12 mouse cellular contexts compared by ENCODE assay signal in the genomic region with DNA sequence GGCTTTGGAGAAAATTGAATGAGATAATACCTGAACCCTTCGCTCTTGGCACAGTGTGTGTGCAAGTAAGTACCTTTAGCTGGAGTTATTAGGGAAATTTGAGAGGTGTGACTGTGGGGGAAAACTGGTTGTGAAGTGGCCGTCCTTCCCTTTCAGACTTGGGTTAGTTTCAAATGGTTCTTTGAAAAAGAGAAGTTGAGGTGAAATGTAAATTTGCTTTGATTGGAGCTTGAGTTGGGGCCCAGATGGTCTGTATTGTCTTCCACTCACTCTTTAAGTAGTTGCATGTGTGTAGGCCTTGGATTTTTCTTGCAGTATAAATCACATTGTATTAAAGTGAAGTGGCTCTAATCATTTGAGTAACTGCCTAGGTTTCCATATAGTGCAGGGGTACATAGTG. TPM values are rescaled to one million over a fixed set of nuclear protein-coding genes. Genes with fewer than 3 reads are reported as not detected.
DNase-seq lines count a peak whose midpoint lies in the region; ATAC-seq and TF ChIP-seq lines count a peak whose summit lies in the region.
"Had no signal": no experiment of that assay in that cellular context is flagged by ENCODE, and none has a peak within 500 bp of the region (broad histone marks: within the 10 kb centered on the region; RNA-seq: fewer than 3 reads in every experiment).

No protein-coding gene starts in this region.

- H3K27me3 ChIP-seq in heart, embryonic 15.5 days: no peaks in the 10 kb centered on the region
- H3K27me3 ChIP-seq in heart, embryonic 10.5 days (ENCODE audit: insufficient read depth, poor library complexity, severe bottlenecking): no peaks in the 10 kb centered on the region
- H3K27me3 ChIP-seq in testis, adult 2 months (ENCODE audit: control insufficient read depth, insufficient read depth, low read length): no peaks in the 10 kb centered on the region
- H3K27me3 ChIP-seq in hindbrain, postnatal 0 days (ENCODE audit: insufficient read depth, low read length): no peaks in the 10 kb centered on the region
- H3K27me3 ChIP-seq in stomach, embryonic 16.5 days (ENCODE audit: control insufficient read depth, insufficient read depth, low read length): no peaks in the 10 kb centered on the region

- H3K9ac ChIP-seq in heart, embryonic 15.5 days: no peak overlapping the region
- H3K9ac ChIP-seq in hindbrain, postnatal 0 days (replicated peaks; ENCODE audit: low read length): no peak overlapping the region
- no peak overlapping the region for H3K9ac ChIP-seq in stomach, embryonic 16.5 days (ENCODE audit: low read length)

- 0 out of 2 replicates have a peak overlapping the region, but pooled peaks have one; percentile 70 for H3K4me2 ChIP-seq in heart, embryonic 15.5 days
- H3K4me2 ChIP-seq in hindbrain, postnatal 0 days (ENCODE audit: low read depth, low read length): peak overlapping the region; percentile 81; the same call in 1 of the 2 replicates
- 0 out of 2 replicates have a peak overlapping the region, but pooled peaks have one; percentile 88 for H3K4me2 ChIP-seq in stomach, embryonic 16.5 days (ENCODE audit: low read depth, low read length)

- TF ChIP-seq CTCF in testis, adult 2 months (IDR thresholded peaks at IDR 0.05; ENCODE audit: control insufficient read depth, insufficient read depth, insufficient replicate concordance, low read depth, low read length): no peak
- TF ChIP-seq CTCF in hindbrain, postnatal 0 days (IDR thresholded peaks at IDR 0.05; ENCODE audit: low read depth): no peak

- H3K4me3 ChIP-seq in heart, embryonic 15.5 days: no peak overlapping the region
- no peak overlapping the region for H3K4me3 ChIP-seq in heart, embryonic 10.5 days
- peak overlapping the region; percentile 50; the same call in 1 of the 2 replicates for H3K4me3 ChIP-seq in testis, adult 2 months (ENCODE audit: control insufficient read depth, low read depth, low read length)
- no peak overlapping the region for H3K4me3 ChIP-seq in hindbrain, postnatal 0 days (ENCODE audit: low read length)
- H3K4me3 ChIP-seq in stomach, embryonic 16.5 days (replicated peaks; ENCODE audit: low read length): no peak overlapping the region

- DNase-seq in heart, embryonic 10.5 days (ENCODE audit: low spot score): no peak
- DNase-seq in testis, postnatal 14 days (ENCODE audit: low spot score): no peak
- DNase-seq in hindbrain, postnatal 0 days (ENCODE audit: low spot score): no peak
- DNase-seq in retina, embryonic 14.5 days (ENCODE audit: low spot score): no peak
- DNase-seq in lung, postnatal 10 days: no peak
- DNase-seq: cerebellum, adult 11-12 months; heart, postnatal 4 days; thymus, postnatal 25 days had no signal

- no peak overlapping the region for H3K27ac ChIP-seq in heart, embryonic 15.5 days
- H3K27ac ChIP-seq in heart, embryonic 10.5 days: no peak overlapping the region
- no peak overlapping the region for H3K27ac ChIP-seq in testis, adult 2 months (ENCODE audit: control insufficient read depth, insufficient read depth, low read depth, low read length)
- H3K27ac ChIP-seq in hindbrain, postnatal 0 days: no peak overlapping the region
- H3K27ac ChIP-seq in stomach, embryonic 16.5 days (ENCODE audit: low read length): no peak overlapping the region
- H3K27ac ChIP-seq: macrophage had no signal

- TF ChIP-seq POLR2A in testis, adult 2 months (IDR thresholded peaks at IDR 0.05; ENCODE audit: control insufficient read depth, low read depth, low read length): no peak

- H3K9me3 ChIP-seq in heart, embryonic 15.5 days (replicated peaks): no peaks in the 10 kb centered on the region
- H3K9me3 ChIP-seq in heart, embryonic 10.5 days: no peaks in the 10 kb centered on the region
- H3K9me3 ChIP-seq in hindbrain, postnatal 0 days (ENCODE audit: low read length): no peaks in the 10 kb centered on the region
- no peaks in the 10 kb centered on the region for H3K9me3 ChIP-seq in stomach, embryonic 16.5 days (replicated peaks; ENCODE audit: control insufficient read depth, low read length)

- H3K36me3 ChIP-seq in heart, embryonic 15.5 days: no peaks in the 10 kb centered on the region
- H3K36me3 ChIP-seq in heart, embryonic 10.5 days: peaks cover 12% of the 10 kb centered on the region; the same call in 1 of the 2 replicates
- no peaks in the 10 kb centered on the region for H3K36me3 ChIP-seq in testis, adult 2 months (ENCODE audit: control insufficient read depth, insufficient read depth, low read length)
- H3K36me3 ChIP-seq in hindbrain, postnatal 0 days (ENCODE audit: insufficient read depth, low read length): no peaks in the 10 kb centered on the region
- H3K36me3 ChIP-seq in stomach, embryonic 16.5 days (ENCODE audit: control insufficient read depth, insufficient read depth, low read length): no peaks in the 10 kb centered on the region

- H3K4me1 ChIP-seq in heart, embryonic 15.5 days (replicated peaks): peaks cover 38% of the 10 kb centered on the region
- H3K4me1 ChIP-seq in heart, embryonic 10.5 days: peaks cover 20% of the 10 kb centered on the region
- peaks cover 2% of the 10 kb centered on the region; the same call in 1 of the 2 replicates for H3K4me1 ChIP-seq in testis, adult 2 months (ENCODE audit: control insufficient read depth, insufficient read depth, low read length)
- H3K4me1 ChIP-seq in hindbrain, postnatal 0 days (ENCODE audit: insufficient read depth, low read length): peaks cover 14% of the 10 kb centered on the region
- H3K4me1 ChIP-seq in stomach, embryonic 16.5 days (ENCODE audit: control insufficient read depth, insufficient read depth, low read length): peaks cover 15% of the 10 kb centered on the region

- WGBS in heart, embryonic 15.5 days: 87% methylated on average over 2 of the region's 2 CpGs
- 87% methylated on average over 2 of the region's 2 CpGs for WGBS in heart, embryonic 10.5 days
- 83% methylated on average over 2 of the region's 2 CpGs for WGBS in hindbrain, postnatal 0 days
- WGBS in stomach, embryonic 16.5 days: 83% methylated on average over 2 of the region's 2 CpGs

- ATAC-seq in heart, embryonic 15.5 days (replicated peaks; ENCODE audit: insufficient number of reproducible peaks, insufficient read depth, low FRiP score, low read depth): no peak
- ATAC-seq in hindbrain, postnatal 0 days: no peak
- no peak for ATAC-seq in stomach, embryonic 16.5 days (ENCODE audit: insufficient read depth, low FRiP score)

RNA-seq across cellular contexts. Expression of gene Setd2, which starts 2.7 kb away (rescaled TPM):
- 19.7 and 20.8 TPM in 2 replicates for polyA plus RNA-seq in heart, embryonic 15.5 days (2015; fragmentation: Nextera tagmentation; extraction: Ambion mirVana)
- 24.0 and 29.5 TPM in 2 replicates for polyA plus RNA-seq in heart, embryonic 10.5 days (2016; fragmentation: Nextera tagmentation; extraction: Ambion mirVana)
- polyA plus RNA-seq in testis, adult 2 months (2012; rRNA removed): 33.1 and 34.8 TPM in 2 replicates
- total RNA-seq in hindbrain, postnatal 0 days (2014; rRNA removed): 58.9 and 64.9 TPM in 2 replicates
- 24.7 and 25.6 TPM in 2 replicates for polyA plus RNA-seq in hindbrain, postnatal 0 days (2015; fragmentation: Nextera tagmentation; extraction: Ambion mirVana)
- polyA plus RNA-seq in stomach, embryonic 16.5 days (2015; fragmentation: Nextera tagmentation; extraction: Ambion mirVana): 27.0 and 29.0 TPM in 2 replicates

RNA-seq across cellular contexts. Expression of gene Kif9, which starts 58.4 kb away (rescaled TPM):
- polyA plus RNA-seq in heart, embryonic 15.5 days (2015; fragmentation: Nextera tagmentation; extraction: Ambion mirVana): 0.52 and 0.99 TPM in 2 replicates
- polyA plus RNA-seq in heart, embryonic 10.5 days (2016; fragmentation: Nextera tagmentation; extraction: Ambion mirVana): 0.62 and 0.64 TPM in 2 replicates
- 122 and 131 TPM in 2 replicates for polyA plus RNA-seq in testis, adult 2 months (2012; rRNA removed)
- total RNA-seq in hindbrain, postnatal 0 days (2014; rRNA removed): 3.3 and 3.9 TPM in 2 replicates
- polyA plus RNA-seq in hindbrain, postnatal 0 days (2015; fragmentation: Nextera tagmentation; extraction: Ambion mirVana): 3.9 and 4.0 TPM in 2 replicates
- polyA plus RNA-seq in stomach, embryonic 16.5 days (2015; fragmentation: Nextera tagmentation; extraction: Ambion mirVana): 0.99 and 2.3 TPM in 2 replicates

RNA-seq across cellular contexts. Expression of gene Klhl18, which starts 58.6 kb away (rescaled TPM):
- polyA plus RNA-seq in heart, embryonic 15.5 days (2015; fragmentation: Nextera tagmentation; extraction: Ambion mirVana): 7.3 and 9.0 TPM in 2 replicates
- 9.0 and 10.0 TPM in 2 replicates for polyA plus RNA-seq in heart, embryonic 10.5 days (2016; fragmentation: Nextera tagmentation; extraction: Ambion mirVana)
- 11.5 TPM in 2 replicates for polyA plus RNA-seq in testis, adult 2 months (2012; rRNA removed)
- 30.6 and 32.1 TPM in 2 replicates for total RNA-seq in hindbrain, postnatal 0 days (2014; rRNA removed)
- 16.1 and 19.0 TPM in 2 replicates for polyA plus RNA-seq in hindbrain, postnatal 0 days (2015; fragmentation: Nextera tagmentation; extraction: Ambion mirVana)
- polyA plus RNA-seq in stomach, embryonic 16.5 days (2015; fragmentation: Nextera tagmentation; extraction: Ambion mirVana): 10.2 and 12.0 TPM in 2 replicates

Comparison
In these comparisons a context has a peak if more than half of its experiments do, and no peak if none do; other contexts are left out.
1. RNA of gene Kif9, which starts 58.4 kb away (polyA plus RNA-seq): 122 to 131 TPM in testis, adult 2 months; 3.9 to 4.0 TPM in hindbrain, postnatal 0 days, 0.99 to 2.3 TPM in stomach, embryonic 16.5 days, 0.62 to 0.64 TPM in heart, embryonic 10.5 days and 0.52 to 0.99 TPM in heart, embryonic 15.5 days; every median in the first group is over 10 times any median in the second.
2. Peak in every context shown above with its lines, with median percentiles within 50 percentile points of each other: H3K4me2 ChIP-seq.